Mouse (Mus musculus) heart, embryonic 16.5 days (tissue): ENCODE results near the gene Gpatch2l. TPM values are rescaled to one million over a fixed set of nuclear protein-coding genes. Genes with fewer than 3 reads are reported as not detected.

Experiments
- ATAC-seq: fragments of 200-750 bp; cut with Nextera tagmentation; replicated peaks from 2 replicates; pipeline ENCODE4 v1.8.0; 2017; ENCODE audit warnings: moderate number of reproducible peaks; ENCODE audit not compliant: insufficient read depth, low FRiP score; ENCODE audit errors: extremely low read depth
- H3K27ac ChIP-seq: fragments of 300-500 bp; sonication (generic); 2 replicates; pipeline ENCODE4 v1.5.1; 2014; ENCODE audit warnings: mild to moderate bottlenecking, low read length, control low read depth, moderate library complexity
- H3K27me3 ChIP-seq: fragments of 300-500 bp; sonication (generic); 2 replicates; pipeline ENCODE4 v1.6.1; 2014; ENCODE audit warnings: low read length, mixed read lengths; ENCODE audit not compliant: control insufficient read depth, insufficient read depth
- H3K36me3 ChIP-seq: fragments of 300-500 bp; sonication (generic); 2 replicates; pipeline ENCODE4 v1.6.1; 2014; ENCODE audit not compliant: control insufficient read depth, insufficient read depth
- H3K4me1 ChIP-seq: fragments of 300-500 bp; sonication (generic); 2 replicates; pipeline ENCODE4 v1.6.1; 2014; ENCODE audit warnings: low read length, mixed read lengths; ENCODE audit not compliant: control insufficient read depth, insufficient read depth
- H3K4me2 ChIP-seq: fragments of 300-500 bp; sonication (generic); 2 replicates; pipeline ENCODE4 v1.6.1; 2014; ENCODE audit warnings: low read depth, mild to moderate bottlenecking, control low read depth, low read length
- H3K4me3 ChIP-seq: fragments of 300-500 bp; sonication (generic); 2 replicates; pipeline ENCODE4 v1.5.1; 2014; ENCODE audit warnings: mild to moderate bottlenecking, control low read depth, low read length
- H3K9ac ChIP-seq: fragments of 300-500 bp; sonication (generic); 2 replicates; pipeline ENCODE4 v1.6.1; 2014; ENCODE audit warnings: low read length, control low read depth
- H3K9me3 ChIP-seq: fragments of 300-500 bp; sonication (generic); replicated peaks from 2 replicates; pipeline ENCODE4 v1.6.1; 2016; ENCODE audit warnings: low read length; ENCODE audit not compliant: control insufficient read depth
- WGBS: fragments of 180-500 bp; shearing (Covaris S2); extraction: QIAGEN DNeasy Blood & Tissue Kit; methylation state at CpG from one replicate; pipeline ENCODE4 v1.1.7; 2014; 5-methylcytosine and 5-hydroxymethylcytosine counted together
- polyA plus RNA-seq: library from polyadenylated mRNA; unstranded; fragments of >200 nt; fragmentation: Nextera tagmentation; extraction: Ambion mirVana; gene quantifications from 2 replicates; pipeline ENCODE4 v1.2.1, GENCODE M21; 2015

Gene Gpatch2l
- 12.2 and 12.8 TPM in 2 replicates for polyA plus RNA-seq

DNA sequence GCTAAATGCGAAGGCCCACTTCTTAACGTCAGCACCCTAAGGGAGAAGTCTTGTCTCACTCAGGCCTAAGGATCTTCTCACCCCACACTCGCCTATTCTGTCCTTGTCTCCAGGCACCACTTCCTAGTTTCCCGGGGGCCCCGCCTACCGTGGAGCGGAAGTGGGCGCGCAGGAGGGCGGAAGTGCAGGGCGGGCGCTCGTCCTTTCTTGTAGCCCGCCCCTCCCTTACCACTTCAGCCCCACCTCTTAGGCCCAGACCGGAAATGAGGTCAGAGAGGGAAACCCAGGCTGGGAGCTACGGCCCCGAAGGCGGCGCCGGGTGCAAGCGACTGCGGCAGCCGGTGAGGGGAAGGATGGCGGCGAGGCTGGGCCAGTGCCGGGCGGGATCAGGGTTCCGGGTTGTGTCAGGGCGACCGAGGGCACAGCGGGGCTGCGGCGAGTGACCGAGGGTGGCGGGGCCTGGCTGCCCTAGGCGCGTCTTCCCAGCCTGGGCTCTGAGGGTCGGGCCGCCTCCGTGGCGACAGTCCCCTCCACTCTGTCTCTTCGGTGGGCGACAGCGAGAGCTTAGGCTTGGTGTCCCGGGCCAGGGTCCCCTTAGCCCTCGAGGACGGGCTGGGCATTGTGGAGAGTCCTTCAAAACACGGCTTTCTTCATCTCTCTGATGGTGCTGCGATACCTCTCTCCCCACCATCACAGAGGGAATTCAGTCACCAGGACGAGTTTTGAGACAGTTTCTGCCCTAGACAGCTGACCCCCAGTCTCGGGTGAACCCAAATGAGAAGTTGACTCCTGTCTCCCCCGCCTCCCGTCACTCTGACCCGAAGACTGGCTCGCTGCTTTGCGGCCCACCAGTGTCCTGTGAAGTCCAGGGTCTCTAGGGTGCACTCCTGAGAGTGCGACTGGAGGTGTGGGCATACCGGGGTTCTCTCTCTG is at the start of gene Gpatch2l:
Gene Gpatch2l, plus strand, starts transcription at position 255 of the 933 bp plus-strand sequence.
- Histone ChIP-seq H3K4me3 (peak within 1 kb of the TSS; percentile 63), H3K27me3 (no peaks in the 10 kb centered on the region), H3K4me1 (peaks cover 11% of the 10 kb centered on the region), H3K36me3 (peaks cover 13% of the 10 kb centered on the region; the same call in 1 of the 2 replicates), H3K4me2 (peak within 1 kb of the TSS; percentile 89), H3K9me3 (no peaks in the 10 kb centered on the region), H3K27ac (peak within 1 kb of the TSS; percentile 76), H3K9ac (peak within 1 kb of the TSS; percentile 83)
- WGBS, result under 1% methylated on average over 58 of the region's 58 CpGs
- peak; percentile 99 for ATAC-seq

DNA sequence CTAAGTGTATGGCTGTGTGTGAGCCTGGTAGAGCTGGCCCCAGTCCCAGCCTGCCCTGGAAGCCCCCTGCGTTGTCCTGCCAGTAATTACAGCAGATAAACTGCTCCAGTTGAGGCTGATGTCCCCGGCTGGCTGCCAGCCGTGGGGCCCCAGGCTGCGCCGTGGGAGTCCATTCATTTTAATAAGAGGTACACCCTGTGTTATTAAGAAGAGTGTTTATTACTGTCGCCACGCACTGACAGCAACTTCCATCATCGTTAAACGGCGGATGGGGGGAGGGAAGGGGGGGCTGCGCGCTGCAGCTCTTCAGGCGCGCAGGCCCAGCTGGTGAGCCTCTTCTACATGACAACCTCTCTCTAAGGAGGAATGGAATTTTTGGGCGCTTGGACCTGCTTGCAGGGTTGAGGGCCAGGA is 49.6 kb upstream of the Gpatch2l start:
- Histone ChIP-seq H3K4me1 (peaks cover 16% of the 10 kb centered on the region), H3K36me3 (no peaks in the 10 kb centered on the region), H3K4me2 (peak overlapping the region; percentile 33; the same call in 1 of the 2 replicates), H3K27ac (0 out of 2 replicates have a peak overlapping the region, but pooled peaks have one; percentile 4), H3K4me3 (peak overlapping the region; percentile 6; the same call in 1 of the 2 replicates), H3K27me3 (no peaks in the 10 kb centered on the region), H3K9me3 (no peaks in the 10 kb centered on the region), H3K9ac (no peak overlapping the region)
- peak; percentile 60 for ATAC-seq
- 36% methylated on average over 15 of the region's 15 CpGs for WGBS

DNA sequence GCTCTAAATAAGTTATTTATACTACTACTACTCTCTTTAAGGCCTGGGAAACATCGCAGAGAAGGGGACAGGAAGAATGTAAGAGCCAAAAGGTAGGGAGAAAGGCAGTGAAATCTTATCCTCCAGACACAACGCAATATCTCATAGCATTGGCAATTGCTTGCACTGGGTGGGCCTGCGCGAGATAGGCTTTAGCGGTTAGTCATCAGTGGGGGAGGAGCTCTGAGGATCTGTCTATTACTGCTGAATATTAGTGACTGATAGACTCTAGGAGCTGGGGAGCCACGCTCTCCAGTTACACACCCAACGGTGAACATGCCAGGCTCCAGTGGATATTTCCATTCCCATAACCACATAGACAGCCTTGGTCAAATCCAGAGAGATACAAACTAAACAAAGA is 44.7 kb upstream of the Gpatch2l start:
- peaks cover 6% of the 10 kb centered on the region; the same call in 1 of the 2 replicates for H3K9me3 ChIP-seq
- no peak for ATAC-seq
- H3K9ac ChIP-seq, result no peak overlapping the region
- WGBS, result 78% methylated on average over 7 of the region's 7 CpGs
- no peak overlapping the region for H3K4me3 ChIP-seq
- no peak overlapping the region for H3K27ac ChIP-seq
- H3K27me3 ChIP-seq, result no peaks in the 10 kb centered on the region
- no peaks in the 10 kb centered on the region for H3K36me3 ChIP-seq
- no peak overlapping the region for H3K4me2 ChIP-seq
- peaks cover 7% of the 10 kb centered on the region for H3K4me1 ChIP-seq

DNA sequence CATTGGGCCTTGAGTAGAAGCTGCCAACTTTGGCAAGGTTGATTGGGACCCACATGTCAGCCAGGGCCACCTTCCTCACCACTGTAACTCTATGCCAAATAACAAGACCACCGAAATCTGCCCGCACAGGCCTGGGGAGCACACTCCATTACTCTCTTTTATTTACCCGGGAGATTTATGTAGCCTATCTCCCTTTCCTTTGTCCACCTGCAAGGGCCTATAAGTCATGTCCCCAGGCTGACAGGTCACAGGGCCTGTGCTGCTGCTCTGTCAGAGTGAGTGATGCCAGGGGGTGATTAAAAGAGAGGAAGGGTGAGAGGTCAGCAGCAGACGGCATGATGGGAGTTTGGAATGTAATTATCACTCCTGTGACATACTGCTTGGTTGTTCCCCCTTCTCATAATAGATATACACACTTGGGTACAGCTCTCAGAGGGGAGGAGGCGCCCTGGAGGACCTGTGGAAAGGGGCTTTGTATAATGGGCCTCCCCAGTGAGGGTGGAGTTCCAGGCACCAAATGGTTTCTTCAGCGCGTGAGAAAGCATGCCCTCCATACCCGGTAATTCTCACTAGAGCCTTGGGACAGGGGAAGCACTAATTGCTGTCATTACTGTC is 38.1 kb upstream of the Gpatch2l start:
- Histone ChIP-seq H3K36me3 (no peaks in the 10 kb centered on the region), H3K4me1 (no peaks in the 10 kb centered on the region), H3K27ac (no peak overlapping the region), H3K4me3 (no peak overlapping the region), H3K9ac (no peak overlapping the region), H3K27me3 (no peaks in the 10 kb centered on the region), H3K9me3 (peaks cover 6% of the 10 kb centered on the region; the same call in 1 of the 2 replicates), H3K4me2 (no peak overlapping the region)
- 41% methylated on average over 8 of the region's 8 CpGs for whole genome bisulfite sequencing
- no peak for ATAC-seq

DNA sequence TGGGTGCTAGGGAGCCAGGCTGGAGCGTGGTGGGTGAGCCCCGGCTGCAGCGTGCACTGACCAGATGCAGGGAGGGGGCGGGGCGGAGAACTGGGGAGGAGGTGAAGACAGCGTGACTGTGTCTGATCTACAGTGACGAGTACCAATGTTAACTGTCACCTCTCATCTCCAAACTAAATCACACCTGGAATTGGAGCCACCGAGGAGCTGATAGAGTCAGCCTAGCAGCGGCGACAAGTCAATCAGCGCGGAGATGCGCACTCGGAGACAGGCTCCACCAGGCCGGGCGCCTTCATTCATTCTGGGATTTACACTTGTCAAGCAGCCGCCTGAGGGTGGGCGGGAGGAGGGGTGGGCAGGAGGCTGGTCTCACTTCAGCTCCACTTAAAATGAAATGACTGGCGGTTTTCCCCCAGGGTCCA is 30.5 kb upstream of the Gpatch2l start:
- Histone ChIP-seq H3K27ac (no peak overlapping the region), H3K36me3 (no peaks in the 10 kb centered on the region), H3K9ac (no peak overlapping the region), H3K9me3 (no peaks in the 10 kb centered on the region), H3K4me3 (no peak overlapping the region), H3K27me3 (peaks cover 58% of the 10 kb centered on the region), H3K4me1 (no peaks in the 10 kb centered on the region), H3K4me2 (no peak overlapping the region)
- no peak for ATAC-seq
- 1% methylated on average over 19 of the region's 19 CpGs for WGBS

DNA sequence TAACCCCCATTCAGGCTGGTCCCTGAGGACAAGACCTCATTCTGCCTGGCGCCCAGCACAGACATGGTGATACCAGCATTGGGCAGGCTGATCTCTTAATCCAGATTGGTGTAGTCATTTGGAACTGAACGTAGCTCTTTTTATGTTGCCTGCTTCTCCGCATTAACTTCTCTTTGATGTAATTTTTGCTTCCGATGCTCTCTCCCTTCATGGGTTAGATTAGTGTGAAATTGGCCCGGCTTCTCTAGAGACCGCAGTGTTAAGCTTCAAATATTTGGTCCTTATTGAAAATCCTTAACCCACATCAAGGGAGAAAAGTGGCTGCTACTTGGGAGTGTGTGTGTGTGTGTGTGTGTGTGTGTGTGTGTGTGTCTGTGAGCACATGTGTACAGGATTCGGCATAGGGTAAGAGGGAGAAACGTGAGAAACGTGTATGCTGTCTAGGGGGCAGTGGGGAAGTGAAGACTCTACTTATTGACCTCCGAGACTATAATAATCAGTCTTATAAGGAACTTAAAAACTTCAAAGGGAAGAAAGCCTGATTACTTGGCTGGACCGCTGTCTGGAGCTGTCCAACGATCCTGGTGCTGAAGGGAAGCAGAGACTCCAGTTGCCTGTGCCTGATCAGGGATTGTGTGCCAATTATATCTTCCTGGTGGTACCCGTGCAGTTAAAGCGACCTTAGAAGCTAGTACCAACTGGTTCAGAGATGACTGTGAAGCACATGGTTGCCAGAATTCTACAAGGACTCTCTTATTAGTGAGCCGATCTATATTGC is 28.8 kb upstream of the Gpatch2l start:
- H3K4me3 ChIP-seq, result no peak overlapping the region
- H3K27me3 ChIP-seq, result peaks cover 59% of the 10 kb centered on the region
- H3K4me1 ChIP-seq, result peaks cover 5% of the 10 kb centered on the region
- no peak overlapping the region for H3K9ac ChIP-seq
- ATAC-seq, result no peak
- no peak overlapping the region for H3K4me2 ChIP-seq
- H3K9me3 ChIP-seq, result no peaks in the 10 kb centered on the region
- 38% methylated on average over 15 of the region's 15 CpGs for WGBS
- no peak overlapping the region for H3K27ac ChIP-seq
- H3K36me3 ChIP-seq, result no peaks in the 10 kb centered on the region

DNA sequence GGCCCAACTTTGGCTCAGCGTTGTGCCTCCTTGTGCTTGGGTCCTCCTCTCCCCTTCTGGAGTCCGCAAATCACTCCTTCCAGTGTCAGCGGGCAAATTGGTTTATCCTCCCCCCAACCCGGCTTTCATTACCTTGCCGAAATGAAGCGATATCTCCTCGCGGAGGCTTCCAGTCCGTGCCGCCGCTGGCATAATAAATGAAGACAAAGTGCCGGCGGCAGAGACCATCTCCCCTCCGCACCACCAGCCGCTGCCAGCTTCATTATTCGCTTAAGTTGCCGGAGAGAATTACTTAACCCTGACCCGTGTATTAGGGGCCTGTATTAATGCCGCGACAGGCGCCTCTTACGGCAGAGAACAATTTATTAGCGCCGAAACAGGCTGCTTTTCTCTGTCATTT is 27.5 kb upstream of the Gpatch2l start:
- ATAC-seq, result no peak
- 0 out of 2 replicates have a peak, but pooled peaks cover 3% of the 10 kb centered on the region for H3K9me3 ChIP-seq

DNA sequence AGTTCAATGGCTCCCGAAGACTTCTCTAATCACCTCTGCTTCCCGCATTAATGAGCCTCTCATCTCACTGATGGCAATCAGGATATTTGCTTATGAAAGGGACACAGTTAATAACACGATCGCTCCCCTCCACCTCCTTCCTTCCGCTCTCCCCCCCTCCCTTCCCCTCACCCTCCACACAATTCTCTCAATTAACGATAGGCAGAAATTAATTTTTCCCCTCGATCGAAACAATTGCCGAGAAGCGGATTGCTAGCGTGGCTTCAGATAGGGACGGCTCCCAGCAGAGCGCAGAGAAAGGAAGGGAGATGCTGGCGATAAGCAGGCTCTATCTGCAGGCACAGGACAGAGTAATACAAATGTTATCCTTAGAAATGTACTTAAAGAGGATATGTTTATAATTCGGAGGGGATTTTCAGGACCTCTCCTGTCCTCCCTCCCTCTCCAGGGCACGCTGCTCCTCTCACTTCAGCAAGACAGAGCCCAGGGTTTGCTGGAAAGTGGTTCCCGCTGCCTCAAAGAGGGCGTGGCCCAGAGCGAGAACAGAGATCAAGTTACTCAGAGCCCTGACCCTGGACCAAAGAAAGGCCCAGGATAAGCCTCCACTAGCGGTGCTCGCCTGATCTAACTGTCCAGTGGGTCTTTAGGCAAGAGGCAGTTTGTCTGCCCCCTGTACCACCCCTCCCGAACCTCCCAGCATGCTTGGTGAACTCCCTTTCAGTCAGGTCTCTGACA is 24.8 kb upstream of the Gpatch2l start:
- ATAC-seq, result no peak
- WGBS, result 3% methylated on average over 22 of the region's 22 CpGs

More for the DNA sequence above, 27.5 kb upstream of the Gpatch2l start:
- Histone ChIP-seq H3K4me2 (no peak overlapping the region), H3K27me3 (peaks cover 59% of the 10 kb centered on the region), H3K36me3 (no peaks in the 10 kb centered on the region), H3K4me1 (peaks cover 5% of the 10 kb centered on the region), H3K4me3 (no peak overlapping the region), H3K9ac (no peak overlapping the region), H3K27ac (no peak overlapping the region)
- WGBS, result 11% methylated on average over 24 of the region's 24 CpGs

More for the DNA sequence above, 24.8 kb upstream of the Gpatch2l start:
- peaks cover 48% of the 10 kb centered on the region for H3K27me3 ChIP-seq
- peaks cover 8% of the 10 kb centered on the region for H3K4me1 ChIP-seq
- no peak overlapping the region for H3K9ac ChIP-seq
- H3K4me2 ChIP-seq, result peak overlapping the region; percentile 38
- no peak overlapping the region for H3K27ac ChIP-seq
- 0 out of 2 replicates have a peak, but pooled peaks cover 3% of the 10 kb centered on the region for H3K9me3 ChIP-seq
- peak overlapping the region; percentile 14 for H3K4me3 ChIP-seq
- H3K36me3 ChIP-seq, result no peaks in the 10 kb centered on the region
